In the genomic region with DNA sequence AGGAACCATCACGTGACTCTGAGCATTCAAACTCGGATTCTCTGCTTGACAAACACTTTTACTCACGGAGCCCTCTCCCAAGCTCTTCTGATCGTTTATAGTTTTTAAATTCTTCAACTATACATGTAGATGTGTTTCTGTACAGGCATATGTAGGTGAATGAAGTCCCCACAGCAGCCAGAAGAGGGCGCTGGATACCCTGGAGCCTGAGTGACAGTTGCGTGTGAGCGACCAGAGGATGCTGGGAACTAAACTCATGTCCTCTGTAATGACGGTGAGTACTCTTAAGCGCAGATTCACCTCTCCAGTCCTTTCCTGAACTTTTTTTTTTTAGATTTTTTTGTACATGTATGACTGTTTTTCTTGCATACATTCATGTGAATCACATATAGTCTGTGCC, we compare ENCODE assay signal across 12 mouse cellular contexts. TPM values are rescaled to one million over a fixed set of nuclear protein-coding genes. Genes with fewer than 3 reads are reported as not detected.
DNase-seq lines count a peak whose midpoint lies in the region; ATAC-seq and TF ChIP-seq lines count a peak whose summit lies in the region.
"Had no signal": no experiment of that assay in that cellular context is flagged by ENCODE, and none has a peak within 500 bp of the region (broad histone marks: within the 10 kb centered on the region; RNA-seq: fewer than 3 reads in every experiment).

No protein-coding gene starts in this region.

- H3K36me3 ChIP-seq in lung, embryonic 14.5 days (ENCODE audit: insufficient read depth): no peaks in the 10 kb centered on the region
- H3K36me3 ChIP-seq: forebrain, embryonic 15.5 days; heart, embryonic 10.5 days had no signal

- no peaks in the 10 kb centered on the region for H3K9me3 ChIP-seq in lung, embryonic 14.5 days (ENCODE audit: low read depth, low read length)
- H3K9me3 ChIP-seq: forebrain, embryonic 15.5 days; heart, embryonic 10.5 days had no signal

- no peak overlapping the region for H3K4me3 ChIP-seq in cerebellum, adult 2 months (replicated peaks; ENCODE audit: insufficient read depth, low read depth, low read length)
- H3K4me3 ChIP-seq in lung, embryonic 14.5 days (ENCODE audit: low read depth, low read length): no peak overlapping the region
- H3K4me3 ChIP-seq: forebrain, embryonic 15.5 days; heart, embryonic 10.5 days had no signal

- no peaks in the 10 kb centered on the region for H3K4me1 ChIP-seq in cerebellum, adult 2 months (ENCODE audit: control insufficient read depth, insufficient read depth, low read length)
- no peaks in the 10 kb centered on the region for H3K4me1 ChIP-seq in lung, embryonic 14.5 days (ENCODE audit: insufficient read depth)

- H3K4me2 ChIP-seq in lung, embryonic 14.5 days: no peak overlapping the region
- H3K4me2 ChIP-seq: forebrain, embryonic 15.5 days had no signal

- DNase-seq in cerebellum, adult 2 months: no peak
- no peak for DNase-seq in cerebellum, postnatal 25 days
- DNase-seq in lung, embryonic 14.5 days: no peak
- DNase-seq in lung, postnatal 10 days: no peak
- DNase-seq in T-cell, adult 2 months (ENCODE audit: low spot score): peak; percentile 35
- DNase-seq in retina, postnatal 1 day: peak; percentile 24
- DNase-seq in left cerebral cortex, postnatal 14 days (ENCODE audit: low spot score in 2 of 2): no peak
- no peak for DNase-seq in embryo, embryonic 9.5 days (ENCODE audit: extremely low spot score)

- no peak overlapping the region for H3K27ac ChIP-seq in cerebellum, adult 2 months (ENCODE audit: insufficient read depth, low read length)
- H3K27ac ChIP-seq in lung, embryonic 14.5 days (ENCODE audit: low read depth): no peak overlapping the region
- H3K27ac ChIP-seq: forebrain, embryonic 15.5 days; heart, embryonic 10.5 days; macrophage had no signal

- 24% methylated on average over 9 of the region's 9 CpGs for WGBS in cerebellum, adult 2 months
- 22% methylated on average over 9 of the region's 9 CpGs for WGBS in lung, embryonic 14.5 days

- no peaks in the 10 kb centered on the region for H3K27me3 ChIP-seq in cerebellum, adult 2 months (ENCODE audit: control insufficient read depth, insufficient read depth, low read length)
- H3K27me3 ChIP-seq in lung, embryonic 14.5 days (ENCODE audit: insufficient read depth, low read length): no peaks in the 10 kb centered on the region
- H3K27me3 ChIP-seq: forebrain, embryonic 15.5 days had no signal

- intact Hi-C loops in left cerebral cortex, postnatal 14 days (cut with DNase I): no loop called here

- no peak for ATAC-seq in lung, embryonic 14.5 days (ENCODE audit: insufficient read depth)
- ATAC-seq: forebrain, embryonic 15.5 days had no signal

- H3K9ac ChIP-seq in lung, embryonic 14.5 days: no peak overlapping the region
- H3K9ac ChIP-seq: forebrain, embryonic 15.5 days had no signal

- peak; percentile 13; the same call in 1 of the 2 replicates for TF ChIP-seq CTCF in cerebellum, adult 2 months (IDR thresholded peaks at IDR 0.05; ENCODE audit: borderline replicate concordance, insufficient read depth, low read depth, low read length)
- TF ChIP-seq CTCF in lung, embryonic 14.5 days (IDR thresholded peaks at IDR 0.05; ENCODE audit: low read depth): peak; percentile 35

- no peak for TF ChIP-seq POLR2A in cerebellum, adult 2 months (IDR thresholded peaks at IDR 0.05; ENCODE audit: borderline replicate concordance, insufficient read depth, low read length)

RNA-seq across cellular contexts. Expression of a gene that starts 13.3 kb away (rescaled TPM):
- polyA plus RNA-seq in cerebellum, adult 2 months (2012; rRNA removed): 6.0 and 7.4 TPM in 2 replicates
- polyA plus RNA-seq in lung, embryonic 14.5 days (2014; fragmentation: Nextera tagmentation; extraction: Ambion mirVana): 23.0 and 23.6 TPM in 2 replicates
- 10 to 100 TPM; 19.4 to 24.7 TPM for total RNA-seq in left cerebral cortex, postnatal 14 days (2021)
- polyA plus RNA-seq: inflammation-experienced regulatory T-cells, adult 6 months; macrophage had no signal

RNA-seq across cellular contexts. Expression of a gene that starts 18.8 kb away (rescaled TPM):
- 12.0 and 13.6 TPM in 2 replicates for polyA plus RNA-seq in cerebellum, adult 2 months (2012; rRNA removed)
- 2.9 and 3.4 TPM in 2 replicates for polyA plus RNA-seq in lung, embryonic 14.5 days (2014; fragmentation: Nextera tagmentation; extraction: Ambion mirVana)
- total RNA-seq in left cerebral cortex, postnatal 14 days (2021): 10 to 100 TPM; 25.9 to 27.2 TPM

RNA-seq across cellular contexts. Expression of a gene that starts 41.1 kb away (rescaled TPM):
- polyA plus RNA-seq in cerebellum, adult 2 months (2012; rRNA removed): 302 and 362 TPM in 2 replicates
- 112 and 116 TPM in 2 replicates for polyA plus RNA-seq in lung, embryonic 14.5 days (2014; fragmentation: Nextera tagmentation; extraction: Ambion mirVana)
- total RNA-seq in left cerebral cortex, postnatal 14 days (2021): 10 to 100 TPM; 90.4 to 97.0 TPM

RNA-seq across cellular contexts. Expression of a gene that starts 41.3 kb away (rescaled TPM):
- polyA plus RNA-seq in cerebellum, adult 2 months (2012; rRNA removed): 43.5 and 47.5 TPM in 2 replicates
- 53.8 and 63.1 TPM in 2 replicates for polyA plus RNA-seq in lung, embryonic 14.5 days (2014; fragmentation: Nextera tagmentation; extraction: Ambion mirVana)
- 10 to 100 TPM; 30.3 to 32.1 TPM for total RNA-seq in left cerebral cortex, postnatal 14 days (2021)

Comparison
In these comparisons a context has a peak if more than half of its experiments do, and no peak if none do; other contexts are left out.
1. DNase-seq: peak in T-cell, adult 2 months (single experiment) and retina, postnatal 1 day (single experiment); none in cerebellum, adult 2 months (0 of 2), cerebellum, postnatal 25 days (0 of 2), lung, embryonic 14.5 days (single experiment), lung, postnatal 10 days (single experiment), left cerebral cortex, postnatal 14 days (0 of 2) and embryo, embryonic 9.5 days (single experiment).